Mouse (Mus musculus) liver, embryonic 14.5 days (tissue): Measurements from ENCODE around the gene Rrp7a. TPM values are rescaled to one million over a fixed set of nuclear protein-coding genes. Genes with fewer than 3 reads are reported as not detected.
A peak's percentile ranks its signal among the peaks of the same experiment; 100 is the strongest.

ENCODE experiments used
- ATAC-seq: fragments of 200-750 bp; cut with Nextera tagmentation; 2 replicates; pipeline ENCODE4 v1.8.0; 2017; ENCODE audit warnings: moderate number of reproducible peaks, mild to moderate bottlenecking, moderate library complexity; ENCODE audit not compliant: insufficient read depth
- DNase-seq, 3 experiments: peaks; one replicate each; pipeline ENCODE4 v3.0.0-alpha.2; 2012 to 2013; ENCODE audit warnings: low read depth in 3 of 3, low spot score in 3 of 3
- H3K27ac ChIP-seq: fragments of 300-500 bp; sonication (generic); 2 replicates; pipeline ENCODE4 v1.5.1; 2014; ENCODE audit warnings: moderate library complexity, mild to moderate bottlenecking, control low read depth, inconsistent platforms
- H3K27me3 ChIP-seq: fragments of 300-500 bp; sonication (generic); 2 replicates; pipeline ENCODE4 v1.6.1; 2014; ENCODE audit warnings: mild to moderate bottlenecking, low read length, moderate library complexity; ENCODE audit not compliant: control insufficient read depth, insufficient read depth
- H3K36me3 ChIP-seq: fragments of 300-500 bp; sonication (generic); replicated peaks from 2 replicates; pipeline ENCODE4 v1.6.1; 2014; ENCODE audit warnings: low read depth; ENCODE audit not compliant: control insufficient read depth, insufficient read depth
- H3K4me1 ChIP-seq, 2 experiments: fragments of 200-500 bp in 1 of 2; fragments of 300-500 bp in 1 of 2; sonication (generic) in 1 of 2; replicated peaks; 2 replicates each; pipeline ENCODE4 v1.6.1; 2012 to 2014; ENCODE audit warnings: antibody characterized with exemption in 1 of 2, inconsistent platforms in 1 of 2, low read length in 1 of 2; ENCODE audit not compliant: control insufficient read depth in 2 of 2, insufficient read depth in 2 of 2
- H3K4me2 ChIP-seq: fragments of 300-500 bp; sonication (generic); 2 replicates; pipeline ENCODE4 v1.6.1; 2014; ENCODE audit warnings: low read depth, mild to moderate bottlenecking, control low read depth, moderate library complexity
- H3K4me3 ChIP-seq, 2 experiments: fragments of 200-500 bp in 1 of 2; fragments of 300-500 bp in 1 of 2; sonication (generic) in 1 of 2; 2 replicates each; pipeline ENCODE4 v1.5.1; 2012 to 2014; ENCODE audit warnings: low read depth in 2 of 2, low read length in 2 of 2, mild to moderate bottlenecking in 2 of 2, control low read depth in 1 of 2, inconsistent platforms in 1 of 2, moderate library complexity in 1 of 2; ENCODE audit not compliant: insufficient read depth in 1 of 2
- H3K9ac ChIP-seq: fragments of 300-500 bp; sonication (generic); replicated peaks from 2 replicates; pipeline ENCODE4 v1.6.1; 2014; ENCODE audit warnings: mild to moderate bottlenecking, control low read depth, moderate library complexity
- H3K9me3 ChIP-seq: fragments of 300-500 bp; sonication (generic); 2 replicates; pipeline ENCODE4 v1.6.1; 2016; ENCODE audit warnings: low read length, mixed read lengths; ENCODE audit not compliant: control insufficient read depth
- CTCF ChIP-seq: IDR thresholded peaks from 2 replicates; pipeline ENCODE4 v1.5.1; 2016; ENCODE audit warnings: antibody characterized with exemption, low read depth, control low read depth
- EP300 ChIP-seq: IDR thresholded peaks from 2 replicates; pipeline ENCODE4 v1.6.1; 2016; ENCODE audit warnings: antibody characterized with exemption, low read depth
- WGBS: fragments of 180-500 bp; shearing (Covaris S2); extraction: QIAGEN DNeasy Blood & Tissue Kit; methylation state at CpG from one replicate; pipeline ENCODE4 v1.1.7; 2014; ENCODE audit not compliant: insufficient replicate concordance; 5-methylcytosine and 5-hydroxymethylcytosine counted together
- polyA plus RNA-seq, 2 experiments: library from polyadenylated mRNA; depleted of rRNA in 1 of 2; stranded (reverse) in 1 of 2; unstranded in 1 of 2; fragments of >200 nt; fragmentation: Nextera tagmentation in 1 of 2; extraction: Ambion mirVana in 1 of 2; gene quantifications; 2 replicates each; pipeline versions ENCODE4 v1.2.1 to v1.2.3; 2012 to 2014

The Rrp7a gene
- polyA plus RNA-seq (2012; rRNA removed), result 16.0 and 23.9 TPM in 2 replicates
- polyA plus RNA-seq (2014; fragmentation: Nextera tagmentation; extraction: Ambion mirVana), result 21.2 and 22.3 TPM in 2 replicates

DNA sequence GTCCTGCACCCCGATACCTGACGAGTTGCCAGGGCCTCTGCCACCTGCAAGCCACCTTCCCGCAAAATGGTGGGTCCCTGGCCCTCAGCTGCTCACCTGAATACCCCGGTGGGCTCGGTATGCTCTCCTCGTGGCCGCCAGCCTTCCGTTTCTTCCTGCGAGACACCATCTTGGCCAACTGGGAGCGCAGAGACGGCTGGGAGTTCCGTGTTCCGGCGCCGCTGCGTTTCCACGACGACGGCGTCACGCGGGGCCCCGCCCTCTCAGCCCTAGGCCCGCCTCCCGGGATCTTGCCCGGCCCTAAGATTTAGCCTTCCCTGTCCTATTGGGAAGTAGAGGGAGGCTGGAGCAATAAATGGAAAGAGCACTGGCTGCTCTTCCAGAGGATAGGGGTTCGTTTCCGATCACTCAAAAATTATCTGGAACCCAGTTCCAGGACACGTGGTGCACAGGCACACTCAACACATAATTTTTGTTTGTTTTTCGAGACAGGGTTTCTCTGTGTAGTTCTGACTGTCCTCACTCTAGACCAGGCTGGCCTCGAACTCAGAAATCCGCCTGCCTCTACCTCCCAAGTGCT is at the start of gene Rrp7a:
Gene Rrp7a, minus strand, starts transcription at position 236 of the 580 bp plus-strand sequence.
- H3K27me3 ChIP-seq, result no peaks in the 10 kb centered on the region
- no peaks in the 10 kb centered on the region for H3K9me3 ChIP-seq
- WGBS, result 3% methylated on average over 32 of the region's 32 CpGs
- H3K4me2 ChIP-seq, result peak within 1 kb of the TSS; percentile 86
- peak within 1 kb of the TSS; percentile 68 for H3K9ac ChIP-seq
- TF ChIP-seq CTCF (no peak), EP300 (no peak)
- peaks cover 4% of the 10 kb centered on the region in 2 experiments; a peak in 2 of 4 replicates for H3K4me1 ChIP-seq
- ATAC-seq (peak; percentile 88), DNase-seq (peak; percentile 63 to 69 (median 67))
- H3K36me3 ChIP-seq, result peaks cover 35% of the 10 kb centered on the region
- peak within 1 kb of the TSS; percentile 86 to 95 for H3K4me3 ChIP-seq
- H3K27ac ChIP-seq, result peak within 1 kb of the TSS; percentile 44

GRCm38 (mm10) chr15:83171712-83172481 is 49.3 kb upstream of the Rrp7a start:
- under 1% methylated on average over 67 of the region's 67 CpGs for WGBS
- peak overlapping the region; percentile 94 to 98 for H3K4me3 ChIP-seq
- DNase-seq, result peak; percentile 96 to 97 (median 96)
- H3K4me2 ChIP-seq, result peak overlapping the region; percentile 93
- peak; percentile 70 for TF ChIP-seq CTCF
- TF ChIP-seq EP300, result no peak
- H3K36me3 ChIP-seq, result peaks cover 7% of the 10 kb centered on the region
- no peaks in the 10 kb centered on the region for H3K27me3 ChIP-seq
- ATAC-seq, result peak; percentile 82
- peak overlapping the region; percentile 92 for H3K27ac ChIP-seq
- peaks cover 32 to 47% of the 10 kb centered on the region in 2 experiments for H3K4me1 ChIP-seq
- peak overlapping the region; percentile 94 for H3K9ac ChIP-seq
- no peaks in the 10 kb centered on the region for H3K9me3 ChIP-seq

DNA sequence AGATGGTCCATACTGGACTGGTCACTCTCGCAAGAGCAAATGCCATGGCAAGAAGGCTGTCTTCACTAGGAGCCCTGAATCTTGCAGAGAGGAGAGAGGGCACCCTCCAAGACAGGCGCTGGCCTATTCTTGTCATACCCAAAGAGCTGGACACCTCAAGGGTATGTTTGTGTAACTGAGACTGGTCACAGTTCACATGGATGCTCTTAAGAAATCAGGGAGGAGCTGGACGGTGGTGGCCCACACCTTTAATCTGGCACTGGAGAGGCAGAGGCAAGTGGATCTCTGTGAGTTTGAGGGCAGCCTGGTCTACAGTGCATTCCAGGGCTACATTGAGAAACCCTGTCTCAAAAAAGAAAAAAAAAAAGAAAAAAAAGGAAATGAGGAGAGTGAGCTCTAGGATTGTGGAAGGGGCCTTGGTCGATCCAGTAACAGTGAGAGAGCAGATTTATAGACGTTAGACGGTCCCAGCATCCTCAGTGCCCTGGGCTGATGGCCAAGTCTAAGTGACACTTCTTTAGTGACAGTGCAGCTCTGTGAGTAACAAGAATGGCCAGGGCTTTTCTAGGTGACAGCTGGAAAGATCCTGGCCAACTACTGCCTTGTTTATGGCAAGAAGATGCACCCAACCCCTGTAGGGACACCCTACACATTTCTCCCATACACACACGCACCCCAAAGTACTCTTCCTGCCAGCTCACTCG is 48.5 kb upstream of the Rrp7a start:
- ATAC-seq (no peak), DNase-seq (no peak)
- Histone ChIP-seq H3K9me3 (no peaks in the 10 kb centered on the region), H3K9ac (peak overlapping the region; percentile 94), H3K27me3 (no peaks in the 10 kb centered on the region), H3K4me1 (peaks cover 40 to 55% of the 10 kb centered on the region in 2 experiments), H3K4me3 (peak overlapping the region; percentile 94 to 98), H3K36me3 (peaks cover 12% of the 10 kb centered on the region), H3K4me2 (peak overlapping the region; percentile 93), H3K27ac (peak overlapping the region; percentile 92)
- WGBS, result 33% methylated on average over 8 of the region's 8 CpGs
- TF ChIP-seq CTCF, result no peak

DNA sequence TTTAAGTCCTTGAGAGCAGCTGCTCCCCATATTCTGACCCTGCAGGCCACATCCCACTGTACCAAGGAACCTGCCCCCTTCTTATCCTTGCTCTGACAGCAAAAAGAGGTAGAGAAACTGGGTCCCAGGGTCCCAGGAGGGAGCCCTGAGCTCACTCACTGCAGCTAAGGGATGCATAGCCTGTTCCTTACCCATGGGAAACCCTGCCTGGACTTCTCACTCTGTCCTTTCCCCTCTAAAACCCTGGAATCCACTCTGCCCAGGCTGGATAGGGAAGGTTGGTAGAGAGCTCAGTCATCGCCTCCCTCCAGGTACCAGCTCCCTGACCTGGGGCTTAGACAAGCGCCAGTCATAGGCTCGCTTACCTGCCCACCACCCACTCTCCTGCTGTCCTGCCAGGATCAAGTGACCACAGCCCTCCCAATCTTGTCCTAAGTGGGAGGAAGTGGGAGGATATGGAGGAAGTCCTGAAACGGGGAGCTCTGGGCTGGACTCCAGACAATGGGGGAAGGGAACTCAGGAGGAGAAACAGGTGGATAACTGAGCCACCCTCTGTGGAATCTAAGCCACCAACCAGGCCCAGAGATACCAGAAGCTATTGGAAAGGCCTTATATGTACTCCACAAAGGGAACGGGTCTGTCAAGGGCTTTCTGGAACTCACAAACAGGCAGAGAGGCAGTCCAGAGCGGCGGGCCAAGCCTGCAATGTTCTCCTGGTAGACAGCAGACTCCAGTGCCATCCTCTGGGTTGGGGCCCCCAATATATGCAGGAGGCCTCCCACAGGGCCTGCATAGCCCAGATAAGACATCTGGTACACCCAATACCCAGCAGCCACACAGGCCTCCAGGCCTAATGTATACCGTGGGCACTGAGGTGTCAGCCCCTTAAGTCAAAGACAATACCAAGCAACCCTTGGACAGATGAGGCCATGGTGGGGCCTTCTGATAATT is 47.4 kb upstream of the Rrp7a start:
- H3K9ac ChIP-seq, result peak overlapping the region; percentile 94
- peak overlapping the region; percentile 93 for H3K4me2 ChIP-seq
- WGBS, result 19% methylated on average over 8 of the region's 8 CpGs
- TF ChIP-seq EP300, result peak; percentile 92
- TF ChIP-seq CTCF, result no peak
- H3K27me3 ChIP-seq, result no peaks in the 10 kb centered on the region
- peak overlapping the region; percentile 94 to 98 for H3K4me3 ChIP-seq
- peaks cover 20% of the 10 kb centered on the region for H3K36me3 ChIP-seq
- peaks cover 48 to 65% of the 10 kb centered on the region in 2 experiments for H3K4me1 ChIP-seq
- ATAC-seq (peak; percentile 86), DNase-seq (peak; percentile 83 to 89 (median 87))
- peak overlapping the region; percentile 92 for H3K27ac ChIP-seq
- H3K9me3 ChIP-seq, result no peaks in the 10 kb centered on the region
